Mouse (Mus musculus) heart, adult 10 weeks (tissue): Measurements from ENCODE around the gene E030030I06Rik. TPM values are rescaled to one million over a fixed set of nuclear protein-coding genes. Genes with fewer than 3 reads are reported as not detected.

Experiments used
- polyA plus RNA-seq: library from polyadenylated mRNA; stranded (reverse); fragments of 350-450 nt; fragmentation: Illumina TruSeq; extraction: RNeasy Lipid Tissue Mini Kit (QIAGEN cat#74804); gene quantifications from one replicate; pipeline ENCODE4 v1.2.3, GENCODE M21; 2014; ENCODE audit warnings: low read depth, low replicate concordance

The E030030I06Rik gene
- 6.1 TPM for polyA plus RNA-seq

GRCm38 (mm10) chr10:22149073-22149690 lies at the start of gene E030030I06Rik:
TSS of gene E030030I06Rik (minus strand) at chr10:22149270.

GRCm38 (mm10) chr10:22158310-22158999 lies 9.4 kb upstream of the E030030I06Rik start, which contains the start of the genes Raet1e and H60b:
TSS of gene Raet1e (plus strand) at chr10:22158569.
TSS of gene H60b (plus strand) at chr10:22158586.

GRCm38 (mm10) chr10:22067979-22068378 lies 81.1 kb downstream of the E030030I06Rik start, which contains the start of gene 4930444G20Rik:
TSS of gene 4930444G20Rik (minus strand) at chr10:22068079.

Other genes starting within 250 kb of the E030030I06Rik start
- not detected for gene 4930444G20Rik, start 81.2 kb downstream of the E030030I06Rik start, polyA plus RNA-seq
- not detected for gene Raet1e, start 9.3 kb upstream of the E030030I06Rik start, polyA plus RNA-seq
- gene H60b, start 9.3 kb upstream of the E030030I06Rik start, polyA plus RNA-seq: not detected
- gene Raet1d, start 211.3 kb upstream of the E030030I06Rik start, polyA plus RNA-seq: 0.37 TPM